Mouse (Mus musculus) limb, embryonic 11.5 days (tissue): ENCODE data around the gene Fam19a4. TPM values are rescaled to one million over a fixed set of nuclear protein-coding genes. Genes with fewer than 3 reads are reported as not detected.

Source experiments
- ATAC-seq: fragments of 200-750 bp; cut with Nextera tagmentation; 2 replicates; pipeline ENCODE4 v1.8.0; 2017; ENCODE audit warnings: low read depth; ENCODE audit not compliant: insufficient number of reproducible peaks, low FRiP score, low TSS enrichment
- DNase-seq: peaks from one replicate; pipeline ENCODE4 v3.0.0-alpha.2; 2015; ENCODE audit warnings: low spot score
- H3K27ac ChIP-seq: fragments of 300-500 bp; sonication (generic); replicated peaks from 2 replicates; pipeline ENCODE4 v1.5.1; 2014; ENCODE audit warnings: low read depth, mild to moderate bottlenecking, low read length
- H3K27me3 ChIP-seq: fragments of 300-500 bp; sonication (generic); 2 replicates; pipeline ENCODE4 v1.6.1; 2014; ENCODE audit warnings: mild to moderate bottlenecking, low read length, mixed read lengths; ENCODE audit not compliant: control insufficient read depth, insufficient read depth
- H3K36me3 ChIP-seq: fragments of 300-500 bp; sonication (generic); 2 replicates; pipeline ENCODE4 v1.6.1; 2014; ENCODE audit warnings: mild to moderate bottlenecking, low read length, moderate library complexity, mixed read lengths; ENCODE audit not compliant: control insufficient read depth, insufficient read depth
- H3K4me1 ChIP-seq: fragments of 300-500 bp; sonication (generic); 2 replicates; pipeline ENCODE4 v1.6.1; 2014; ENCODE audit warnings: low read length, mixed read lengths; ENCODE audit not compliant: control insufficient read depth, insufficient read depth
- H3K4me2 ChIP-seq: fragments of 300-500 bp; sonication (generic); 2 replicates; pipeline ENCODE4 v1.6.1; 2014; ENCODE audit warnings: low read depth, mild to moderate bottlenecking, moderate library complexity; ENCODE audit not compliant: severe bottlenecking
- H3K4me3 ChIP-seq: fragments of 300-500 bp; sonication (generic); 2 replicates; pipeline ENCODE4 v1.5.1; 2014; ENCODE audit warnings: low read depth, low read length
- H3K9ac ChIP-seq: fragments of 300-500 bp; sonication (generic); 2 replicates; pipeline ENCODE4 v1.6.1; 2014; ENCODE audit warnings: mild to moderate bottlenecking, low read length
- H3K9me3 ChIP-seq: fragments of 300-500 bp; sonication (generic); 2 replicates; pipeline ENCODE4 v1.6.1; 2016; ENCODE audit warnings: low read length; ENCODE audit not compliant: control insufficient read depth
- WGBS: fragments of 180-500 bp; shearing (Covaris S2); extraction: QIAGEN DNeasy Blood & Tissue Kit; methylation state at CpG from one replicate; pipeline ENCODE4 v1.1.7; 2014; 5-methylcytosine and 5-hydroxymethylcytosine counted together
- polyA plus RNA-seq: library from polyadenylated mRNA; unstranded; fragments of >200 nt; fragmentation: Nextera tagmentation; extraction: Ambion mirVana; gene quantifications from 2 replicates; pipeline ENCODE4 v1.2.1, GENCODE M21; 2014

Fam19a4 gene
- polyA plus RNA-seq, 1 experiment from 2014 or later: 0.81 TPM

DNA sequence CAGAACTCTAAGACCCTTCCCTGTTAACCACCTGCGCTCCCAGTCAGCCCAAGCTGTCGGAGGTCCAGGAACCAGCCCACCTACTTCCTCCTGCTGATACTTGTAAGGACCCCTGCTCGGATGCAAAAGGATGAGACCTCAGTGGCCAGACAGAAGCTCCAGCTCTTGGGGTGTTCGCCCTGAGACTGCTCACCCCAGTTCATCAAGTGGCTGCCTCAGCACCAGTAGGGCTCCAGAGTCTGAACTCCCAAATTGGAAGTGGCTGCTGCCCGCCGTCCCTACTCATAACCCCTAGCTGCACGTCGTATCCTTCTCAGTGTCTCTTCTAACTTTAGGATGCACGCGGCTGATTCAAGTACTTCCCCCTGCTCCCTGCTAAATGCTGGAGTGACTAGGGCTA is 614 bp downstream of the Fam19a4 start:
- H3K27ac ChIP-seq: no peak overlapping the region
- peak overlapping the region; percentile 36 for H3K4me3 ChIP-seq
- WGBS: 4% methylated on average over 10 of the region's 10 CpGs
- no peaks in the 10 kb centered on the region for H3K36me3 ChIP-seq
- H3K4me1 ChIP-seq: 0 out of 2 replicates have a peak, but pooled peaks cover 6% of the 10 kb centered on the region
- DNase-seq: peak; percentile 37
- H3K27me3 ChIP-seq: peaks cover 17% of the 10 kb centered on the region
- no peak overlapping the region for H3K9ac ChIP-seq
- no peaks in the 10 kb centered on the region for H3K9me3 ChIP-seq
- no peak for ATAC-seq
- H3K4me2 ChIP-seq: peak overlapping the region; percentile 67

DNA sequence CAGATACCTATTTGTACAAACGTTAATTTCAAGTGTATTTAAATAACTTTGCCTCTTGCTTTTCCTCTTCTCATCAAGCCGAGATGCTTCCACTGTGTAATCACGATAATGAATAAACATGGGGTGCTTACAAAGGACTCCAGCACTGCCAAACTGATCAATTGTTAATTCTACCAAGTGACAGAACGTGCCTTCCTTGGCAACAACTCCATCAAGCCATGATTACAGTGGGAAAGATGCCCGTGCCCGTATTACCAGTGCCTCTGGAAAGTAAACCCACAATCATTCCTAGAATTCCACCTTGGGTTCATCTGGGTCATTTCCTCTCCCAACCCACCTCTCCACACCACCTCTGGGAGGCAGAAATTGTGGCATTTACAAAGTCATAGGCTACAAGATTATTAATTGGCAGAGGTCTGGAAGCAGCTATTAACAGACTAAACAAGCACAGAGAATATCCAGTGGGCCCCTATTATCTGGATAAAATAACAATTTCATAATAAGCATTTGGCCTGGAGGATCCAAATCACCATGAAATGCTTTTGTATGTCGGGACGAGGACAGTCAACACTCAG is 7.9 kb downstream of the Fam19a4 start:
- H3K9me3 ChIP-seq: no peaks in the 10 kb centered on the region
- no peaks in the 10 kb centered on the region for H3K27me3 ChIP-seq
- H3K4me2 ChIP-seq: no peak overlapping the region
- H3K27ac ChIP-seq: no peak overlapping the region
- DNase-seq (no peak), ATAC-seq (no peak)
- H3K4me3 ChIP-seq: no peak overlapping the region
- WGBS: 87% methylated on average over 8 of the region's 8 CpGs
- no peak overlapping the region for H3K9ac ChIP-seq
- H3K4me1 ChIP-seq: no peaks in the 10 kb centered on the region
- no peaks in the 10 kb centered on the region for H3K36me3 ChIP-seq

DNA sequence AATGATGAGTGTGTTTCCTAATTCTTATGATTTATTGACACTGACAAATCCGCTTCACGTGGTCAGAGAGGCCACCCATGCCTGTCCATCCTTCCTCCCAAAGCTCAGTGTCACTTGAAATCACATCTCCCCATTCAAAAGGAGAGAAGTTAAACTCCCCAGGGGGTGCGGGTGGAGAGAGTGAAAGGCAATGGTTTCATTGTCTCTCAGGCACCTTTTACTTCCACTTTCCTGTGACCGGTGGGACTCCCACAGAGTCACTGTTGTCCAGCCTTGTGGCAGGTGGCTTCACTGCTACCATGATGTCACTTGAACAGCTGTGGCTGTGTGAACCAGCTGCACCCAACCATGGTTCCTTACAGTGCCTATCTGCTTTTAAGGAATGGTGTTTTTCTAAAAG is 11.8 kb downstream of the Fam19a4 start:
- WGBS: 47% methylated on average over 4 of the region's 4 CpGs
- ATAC-seq (no peak), DNase-seq (no peak)
- Histone ChIP-seq H3K27ac (no peak overlapping the region), H3K4me1 (no peaks in the 10 kb centered on the region), H3K4me2 (no peak overlapping the region), H3K36me3 (no peaks in the 10 kb centered on the region), H3K27me3 (no peaks in the 10 kb centered on the region), H3K9ac (no peak overlapping the region), H3K9me3 (no peaks in the 10 kb centered on the region), H3K4me3 (no peak overlapping the region)

DNA sequence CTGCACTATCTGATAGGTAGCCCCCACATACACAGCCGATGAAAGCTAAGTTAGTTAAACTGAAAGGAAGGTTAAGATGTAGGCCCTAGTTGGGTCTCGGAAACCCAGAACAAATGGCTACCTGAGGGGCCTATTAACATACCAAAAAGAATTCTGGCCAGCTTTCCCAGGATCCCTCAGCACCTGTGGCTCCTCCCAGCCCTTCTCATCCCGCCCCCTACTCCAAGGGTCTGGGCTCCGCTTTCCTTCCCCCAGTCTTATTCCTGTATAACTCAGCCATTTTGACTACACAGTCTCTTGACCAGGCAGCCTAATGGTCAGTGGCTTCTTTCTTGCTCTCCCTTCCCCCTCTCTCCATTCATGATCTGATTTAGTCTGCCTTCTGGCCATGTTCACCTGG is 13.7 kb downstream of the Fam19a4 start:
- no peaks in the 10 kb centered on the region for H3K27me3 ChIP-seq
- DNase-seq (no peak), ATAC-seq (no peak)
- H3K9ac ChIP-seq: no peak overlapping the region
- no peaks in the 10 kb centered on the region for H3K36me3 ChIP-seq
- no peaks in the 10 kb centered on the region for H3K9me3 ChIP-seq
- H3K4me3 ChIP-seq: no peak overlapping the region
- no peak overlapping the region for H3K27ac ChIP-seq
- H3K4me2 ChIP-seq: no peak overlapping the region
- WGBS: 77% methylated on average over 4 of the region's 4 CpGs
- H3K4me1 ChIP-seq: no peaks in the 10 kb centered on the region

DNA sequence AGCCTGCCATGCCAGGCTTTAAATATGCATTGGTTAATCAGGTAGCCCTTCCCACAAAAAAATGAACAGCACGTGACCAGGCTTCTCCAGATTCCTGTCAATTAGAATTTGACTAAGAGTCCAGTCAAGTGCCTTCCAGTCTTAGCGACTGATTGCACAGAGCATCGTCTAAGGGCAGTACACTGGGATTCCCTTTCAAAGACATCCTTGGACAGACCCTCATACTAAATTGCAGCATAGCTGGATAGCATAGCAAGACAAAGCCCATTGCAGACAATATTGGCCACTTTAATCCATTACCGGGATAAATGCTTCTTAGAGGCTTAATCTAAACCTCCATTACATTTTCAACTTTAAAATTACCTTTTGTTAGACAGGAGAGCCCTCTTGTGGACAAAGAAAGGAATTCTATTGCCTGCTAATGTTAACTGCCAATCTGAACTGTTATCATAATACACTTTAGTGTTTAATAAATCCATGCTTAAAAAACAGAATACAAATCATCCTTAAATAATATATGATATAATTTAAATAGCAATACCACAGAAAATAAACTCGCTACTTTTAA is 33.0 kb downstream of the Fam19a4 start:
- Histone ChIP-seq H3K4me3 (no peak overlapping the region), H3K36me3 (no peaks in the 10 kb centered on the region), H3K4me2 (no peak overlapping the region), H3K9ac (no peak overlapping the region), H3K27ac (no peak overlapping the region), H3K4me1 (no peaks in the 10 kb centered on the region), H3K27me3 (no peaks in the 10 kb centered on the region), H3K9me3 (no peaks in the 10 kb centered on the region)
- ATAC-seq (no peak), DNase-seq (peak; percentile 28)
- WGBS: 49% methylated on average over 5 of the region's 5 CpGs

DNA sequence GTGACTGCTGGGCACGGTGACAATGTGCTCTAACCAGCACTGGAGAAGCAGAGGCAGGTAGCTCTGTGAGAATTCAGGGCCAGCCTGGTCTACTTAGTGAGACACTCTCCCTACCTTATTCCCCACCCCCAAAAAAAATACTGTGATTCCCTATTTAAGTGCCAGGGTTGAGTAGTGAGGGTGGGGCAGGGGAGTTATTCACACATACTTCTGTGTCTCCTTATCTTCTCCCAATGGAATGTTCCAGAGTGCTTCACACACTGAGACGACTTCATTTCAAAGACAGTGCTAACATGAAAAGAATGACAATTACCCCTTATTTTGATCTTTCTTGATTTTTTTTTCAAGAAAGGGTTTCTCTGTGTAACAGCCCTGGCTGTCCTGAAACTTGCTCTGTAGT is 40.9 kb downstream of the Fam19a4 start:
- 70% methylated on average over 2 of the region's 2 CpGs for WGBS

DNA sequence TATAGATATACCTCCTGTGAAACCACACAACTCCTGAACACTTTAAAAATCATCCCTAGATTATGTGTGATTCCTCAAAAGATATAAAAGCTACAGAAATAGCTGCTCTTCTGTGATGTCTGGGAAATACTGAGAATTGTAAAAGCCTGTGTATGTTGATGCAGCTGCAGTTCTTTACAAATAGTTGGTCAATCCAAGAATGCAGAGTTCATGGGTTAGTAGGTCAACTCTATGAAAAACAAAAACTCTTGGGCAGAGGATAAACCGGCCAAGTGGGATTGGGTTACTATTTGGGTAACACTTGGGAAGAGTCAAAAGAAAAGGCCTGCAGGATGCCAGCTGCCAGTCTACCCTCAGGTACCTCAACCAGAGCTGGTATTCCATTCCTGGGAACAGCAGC is 43.5 kb downstream of the Fam19a4 start:
- Histone ChIP-seq H3K4me1 (no peaks in the 10 kb centered on the region), H3K4me2 (no peak overlapping the region), H3K4me3 (no peak overlapping the region), H3K27me3 (no peaks in the 10 kb centered on the region), H3K36me3 (no peaks in the 10 kb centered on the region), H3K9me3 (no peaks in the 10 kb centered on the region), H3K9ac (no peak overlapping the region), H3K27ac (no peak overlapping the region)
- no peak for DNase-seq
- 85% methylated on average over 1 of the region's 1 CpGs for WGBS
- no peak for ATAC-seq

More for the DNA sequence above, 40.9 kb downstream of the Fam19a4 start:
- Histone ChIP-seq H3K36me3 (no peaks in the 10 kb centered on the region), H3K4me3 (no peak overlapping the region), H3K27ac (no peak overlapping the region), H3K4me1 (no peaks in the 10 kb centered on the region), H3K4me2 (no peak overlapping the region), H3K9ac (no peak overlapping the region), H3K9me3 (no peaks in the 10 kb centered on the region), H3K27me3 (no peaks in the 10 kb centered on the region)
- ATAC-seq (no peak), DNase-seq (no peak)

DNA sequence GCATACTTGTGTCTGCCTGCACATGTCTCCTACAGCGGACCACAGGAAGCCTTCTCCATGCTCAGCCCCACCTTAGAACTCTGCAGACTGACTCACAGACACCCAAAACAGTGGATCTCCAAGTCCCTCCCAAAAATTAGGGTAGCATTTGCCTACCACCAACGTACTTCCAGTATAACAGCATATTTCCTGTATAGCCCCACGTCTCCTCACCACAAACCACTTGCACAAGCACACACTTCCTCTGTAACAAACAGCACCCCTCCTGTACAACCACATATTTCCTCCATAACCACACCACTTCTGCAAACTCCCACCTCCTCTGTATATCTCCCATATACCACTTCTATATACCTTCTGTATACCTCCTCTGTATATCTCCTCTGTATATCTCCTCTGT is 44.2 kb downstream of the Fam19a4 start:
- H3K27me3 ChIP-seq: no peaks in the 10 kb centered on the region
- ATAC-seq (no peak), DNase-seq (no peak)
- H3K4me3 ChIP-seq: no peak overlapping the region
- H3K36me3 ChIP-seq: no peaks in the 10 kb centered on the region
- H3K4me1 ChIP-seq: no peaks in the 10 kb centered on the region
- H3K9ac ChIP-seq: no peak overlapping the region
- H3K9me3 ChIP-seq: no peaks in the 10 kb centered on the region
- H3K4me2 ChIP-seq: no peak overlapping the region
- WGBS: 85% methylated on average over 3 of the region's 3 CpGs
- no peak overlapping the region for H3K27ac ChIP-seq
